Mouse (Mus musculus): Measurements from ENCODE around the gene Coq5. TPM values are rescaled to one million over a fixed set of nuclear protein-coding genes. Genes with fewer than 3 reads are reported as not detected.
"Not testable (repeated sequence)": the region's sequence is repeated elsewhere in the genome, so short reads cannot be mapped to it uniquely, and the experiment has no call there.

The Coq5 gene
- total RNA-seq, 2 experiments from 2014 or later, result 143 to 157 TPM

DNA sequence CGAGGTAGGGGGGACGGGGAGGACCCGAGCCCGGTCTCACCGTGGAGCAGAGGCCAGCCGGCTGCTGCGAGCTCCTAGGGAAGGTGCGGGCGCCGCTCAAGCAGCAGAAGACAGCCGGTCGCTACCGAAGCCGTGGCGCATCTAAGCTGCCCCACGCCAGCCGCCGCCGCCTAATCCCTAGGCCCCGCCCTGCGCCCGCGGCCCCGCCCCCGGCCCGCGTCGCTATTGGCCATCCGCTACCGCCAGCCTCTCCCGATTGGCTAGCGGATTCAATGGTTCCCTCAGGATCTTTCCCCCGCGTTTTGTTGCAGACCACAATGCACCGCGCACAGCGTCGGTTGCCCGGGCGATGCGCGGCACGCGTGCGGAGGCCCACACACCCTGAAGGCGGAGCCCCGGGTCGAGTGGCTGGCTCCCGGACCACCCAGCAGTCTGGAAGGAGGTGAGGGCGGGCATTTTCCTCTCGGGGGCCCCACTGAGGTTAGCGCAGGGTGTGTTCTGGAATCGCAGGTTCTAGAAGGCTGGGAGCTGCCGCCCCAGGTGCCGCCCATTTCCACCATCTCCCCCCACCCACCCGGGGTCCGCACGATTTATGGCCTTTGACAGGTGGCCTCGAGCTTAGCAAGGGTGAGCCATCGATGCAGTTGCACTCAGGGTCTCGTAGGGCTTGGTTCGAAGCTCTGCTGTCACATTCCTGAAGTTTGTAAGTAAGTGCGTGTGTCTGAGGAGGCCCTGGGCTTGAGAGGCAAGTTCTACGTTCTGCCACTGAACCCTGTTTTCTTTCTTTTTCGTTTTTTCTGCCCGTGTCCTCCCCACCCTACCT is 21.5 kb downstream of the Coq5 start, which contains the start of gene Dynll1:
TSS of gene Dynll1 (minus strand) at position 208 of the 823 bp plus-strand sequence.
- DNase-seq, result peak; percentile 100
- intact Hi-C loops (cut with DNase I), result loop anchor here (2.0 kb wide), 3 partner anchors 20 to 40 kb away; partner anchors contain the start of genes Gatc, Srsf9 and Triap1

DNA sequence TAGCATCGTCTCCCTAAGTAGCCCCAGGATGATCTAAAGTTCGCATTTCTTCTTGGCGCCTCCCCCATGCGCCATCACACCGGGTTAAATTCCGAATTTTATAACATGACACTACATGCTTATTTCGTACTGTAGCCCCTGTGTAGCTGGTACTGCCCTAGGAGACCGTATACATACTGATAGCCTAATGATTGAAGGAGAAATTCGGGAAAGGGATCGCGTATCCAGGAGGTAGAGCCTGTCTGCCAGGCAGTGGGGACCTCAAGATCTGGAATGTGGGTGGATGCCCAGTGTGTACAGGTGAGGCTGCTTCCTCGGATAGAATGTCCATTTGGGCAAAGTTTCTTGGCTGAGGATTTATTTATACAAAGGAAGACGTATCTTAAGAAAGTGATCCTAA is 22.1 kb downstream of the Coq5 start:
- intact Hi-C loops (cut with DNase I), result loop anchor here (2.0 kb wide), 4 partner anchors 21 to 45 kb away; partner anchors contain the start of genes Gatc, Srsf9 and Triap1
- DNase-seq, result no peak

DNA sequence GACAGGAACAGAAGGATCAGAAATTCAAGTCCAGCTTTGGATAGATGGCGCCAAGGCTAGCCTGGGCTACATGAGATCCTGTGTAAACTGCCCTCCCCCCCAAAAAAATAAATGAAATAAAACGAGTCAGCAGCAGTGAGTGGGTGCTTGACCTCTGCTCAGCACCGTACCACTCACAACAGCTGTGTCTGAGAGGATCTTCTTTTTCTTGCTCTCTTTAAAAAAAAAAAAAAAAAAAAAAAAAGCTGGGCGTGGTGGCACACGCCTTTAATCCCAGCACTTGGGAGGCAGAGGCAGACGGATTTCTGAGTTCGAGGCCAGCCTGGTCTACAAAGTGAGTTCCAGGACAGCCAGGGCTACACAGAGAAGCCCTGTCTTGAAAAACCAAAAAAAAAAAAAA is 22.7 kb downstream of the Coq5 start:
- intact Hi-C loops (cut with DNase I), result loop anchor here (2.0 kb wide), 1 partner anchor 45 kb away; no protein-coding TSS in a partner anchor
- not testable (repeated sequence) for DNase-seq

DNA sequence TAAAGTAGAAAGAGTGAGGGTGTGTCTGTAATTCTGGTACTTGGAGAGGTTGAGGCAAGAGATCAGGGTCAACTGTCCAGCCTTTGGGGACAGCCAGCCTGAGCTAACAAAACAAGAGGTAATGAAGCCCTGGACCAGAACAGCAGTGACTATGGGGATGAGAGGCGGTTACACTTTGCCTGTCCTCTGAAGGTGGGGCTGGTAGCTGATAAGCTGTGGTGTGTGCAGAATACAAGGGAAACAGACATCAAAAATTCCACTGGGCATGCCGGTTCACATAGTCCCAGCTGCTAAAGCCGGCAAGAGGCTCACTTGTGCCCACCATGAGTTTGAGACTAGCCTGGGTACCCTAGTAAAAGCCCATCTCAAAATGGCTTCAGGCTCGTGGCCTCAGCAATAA is 32.9 kb downstream of the Coq5 start:
- intact Hi-C loops (cut with DNase I), result no loop called here
- DNase-seq, result no peak

DNA sequence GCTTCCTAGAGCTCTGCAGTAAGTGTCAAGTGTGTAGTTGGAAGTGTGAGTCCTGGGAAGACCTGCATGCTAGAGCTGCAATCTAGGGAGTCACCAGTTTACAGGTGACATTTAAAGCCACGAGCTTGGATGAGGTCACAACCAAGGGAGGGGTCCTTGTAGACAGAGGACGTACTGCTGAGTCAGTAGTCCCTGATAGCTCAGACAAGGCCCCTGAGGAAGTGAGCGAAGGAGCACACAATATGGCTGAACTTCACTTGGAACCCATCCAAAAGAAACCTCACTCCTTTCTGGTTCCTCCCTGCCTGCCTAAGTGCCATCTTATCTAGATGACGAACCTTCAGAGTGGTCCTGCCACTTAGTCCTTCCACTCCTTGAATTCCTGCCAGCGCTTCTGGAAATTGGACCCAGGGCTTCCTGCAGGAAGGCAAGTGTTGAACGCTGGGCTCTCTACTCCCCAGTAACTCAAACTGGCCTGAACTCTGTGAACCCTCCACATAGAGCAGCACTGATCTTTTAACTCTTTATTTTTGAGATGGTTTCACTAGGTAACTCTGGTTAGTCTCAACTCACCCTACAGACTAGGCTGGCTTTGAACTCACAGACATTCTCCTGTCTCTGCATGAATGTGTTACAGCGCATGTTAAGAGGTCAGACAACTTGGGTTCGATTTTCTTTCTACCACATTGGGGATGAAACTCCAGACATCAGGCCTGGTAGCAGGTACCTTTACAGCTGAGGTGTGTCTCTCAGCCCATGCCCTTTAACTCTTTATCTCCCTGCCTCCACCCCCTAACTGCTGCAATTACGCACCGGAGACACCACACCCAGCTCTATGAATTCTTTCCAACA is 33.6 kb downstream of the Coq5 start:
- no peak for DNase-seq
- intact Hi-C loops (cut with DNase I), result no loop called here

DNA sequence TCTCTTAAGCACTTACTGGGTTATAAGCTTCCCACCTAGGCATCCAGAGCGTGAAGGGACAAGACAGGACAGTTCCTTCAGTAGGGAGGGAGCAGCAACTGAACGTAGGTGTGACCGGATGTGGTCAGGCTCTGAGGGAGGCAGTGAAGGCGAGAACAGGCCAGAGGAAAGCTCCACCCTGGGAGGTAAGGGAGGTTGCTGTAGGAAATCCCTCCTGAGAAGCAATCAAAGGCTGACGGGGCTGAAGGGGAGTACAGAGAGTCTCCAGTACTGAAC is 34.1 kb downstream of the Coq5 start:
- DNase-seq, result no peak
- intact Hi-C loops (cut with DNase I), result no loop called here

DNA sequence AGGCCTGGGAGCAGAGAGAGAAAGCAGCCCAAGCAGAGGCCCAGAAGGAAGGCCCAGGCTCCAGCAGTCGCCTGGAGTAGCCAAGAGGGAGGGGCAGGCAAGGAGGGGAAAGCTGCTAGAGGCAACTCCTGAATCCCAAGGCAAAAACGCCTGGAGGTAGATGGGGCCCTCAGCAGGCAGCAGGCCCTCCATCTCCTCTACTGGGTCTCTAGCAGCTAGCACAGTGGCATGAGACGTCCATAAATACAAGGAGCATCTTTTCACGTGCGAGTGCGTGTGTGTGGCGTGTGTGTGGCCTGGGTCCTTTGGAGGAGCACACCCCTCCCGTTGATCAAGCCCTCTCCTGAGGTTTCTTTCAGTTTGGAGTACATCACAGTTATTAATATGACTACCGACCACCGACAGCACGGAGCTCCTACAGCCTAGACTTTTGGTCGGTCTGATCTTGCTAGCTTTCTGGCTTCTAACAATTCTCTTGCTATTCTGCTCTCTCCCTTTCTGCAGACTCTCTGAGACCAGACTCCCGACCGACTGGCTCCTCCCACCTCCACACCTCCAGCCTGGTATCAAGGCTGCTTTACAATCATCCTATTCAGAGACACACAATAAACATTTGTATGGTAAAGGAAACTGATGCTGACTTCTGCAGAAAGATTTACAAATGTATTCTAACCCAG is 37.6 kb downstream of the Coq5 start:
- intact Hi-C loops (cut with DNase I), result no loop called here
- no peak for DNase-seq

DNA sequence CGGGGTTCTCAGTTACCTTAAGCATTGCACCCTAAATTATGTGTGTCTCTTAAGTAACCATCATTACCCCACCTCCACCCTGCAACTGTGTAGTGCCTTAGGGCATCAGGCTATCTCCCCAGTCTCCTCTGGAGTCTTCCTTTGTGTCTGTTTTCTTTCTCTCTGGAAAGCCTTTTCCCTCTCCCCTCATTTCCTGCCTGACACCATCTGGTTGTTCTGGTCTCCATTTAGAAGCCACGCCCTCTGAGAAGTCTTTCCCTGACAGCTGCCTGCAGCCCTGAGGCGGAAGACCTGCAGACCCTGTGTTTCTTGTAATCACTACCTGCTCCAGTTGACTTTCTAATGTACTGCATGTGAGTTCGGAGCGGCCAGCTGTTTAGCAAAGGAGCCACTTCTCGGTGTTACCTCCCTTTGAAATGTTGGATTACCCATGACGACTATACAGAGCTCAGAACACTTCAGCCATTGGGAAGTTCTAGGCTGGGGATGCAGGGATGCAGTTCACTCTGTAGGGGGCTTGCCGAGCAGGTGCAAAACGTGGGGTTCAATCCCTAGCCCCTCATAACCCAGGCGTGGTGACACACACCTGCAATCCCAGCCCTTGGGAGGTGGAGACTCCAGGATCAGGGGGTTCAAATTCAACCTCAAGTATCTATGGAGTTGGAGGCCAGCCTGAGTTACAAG is 38.3 kb downstream of the Coq5 start:
- intact Hi-C loops (cut with DNase I), result no loop called here
- DNase-seq, result peak in 1 of 2 experiments; percentile 25

DNA sequence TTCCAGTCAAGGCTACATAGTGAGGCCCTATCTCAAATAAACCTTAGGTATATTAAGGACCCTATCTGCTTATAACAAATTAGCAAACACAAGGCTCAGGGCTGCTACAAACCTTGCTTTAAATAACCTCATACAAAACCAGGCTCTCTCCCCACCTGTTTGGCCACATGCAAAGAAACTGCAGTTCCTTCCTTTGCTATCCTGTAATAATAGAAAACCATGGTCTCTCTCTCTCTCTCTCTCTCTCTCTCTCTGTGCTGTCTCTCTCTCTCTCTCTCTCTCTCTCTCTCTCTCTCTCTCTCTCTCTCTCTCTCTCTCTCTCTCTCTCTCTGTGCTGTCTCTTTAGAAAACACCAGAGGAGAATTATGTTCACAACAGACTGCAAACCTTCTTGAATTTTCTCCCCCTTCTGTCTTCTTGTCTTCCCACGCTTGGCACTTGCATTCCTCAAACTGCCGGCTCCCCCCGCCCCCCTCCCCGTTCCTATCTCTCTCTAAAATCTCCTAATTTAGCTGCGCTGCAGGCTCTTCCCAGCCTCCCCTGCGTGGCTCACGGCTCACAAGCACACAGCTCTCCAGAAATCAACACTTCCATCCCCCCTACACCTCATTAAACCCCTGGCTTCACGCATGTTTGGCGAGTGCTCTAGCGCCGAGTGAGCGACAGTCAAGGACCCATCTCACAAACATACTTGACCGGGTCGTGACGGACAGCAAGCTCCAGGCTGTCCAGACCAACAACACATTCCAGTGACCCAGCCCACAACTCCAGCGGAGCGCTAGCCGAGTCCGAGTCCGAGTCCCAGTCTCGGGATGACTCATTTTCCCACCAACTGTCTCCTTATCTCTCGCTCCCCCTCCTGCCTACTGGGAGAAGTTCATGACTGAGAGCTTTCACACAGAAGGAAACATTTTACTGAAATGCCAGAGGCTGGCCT is 39.8 kb downstream of the Coq5 start:
- intact Hi-C loops (cut with DNase I), result no loop called here
- peak; percentile 68 to 72 for DNase-seq

DNA sequence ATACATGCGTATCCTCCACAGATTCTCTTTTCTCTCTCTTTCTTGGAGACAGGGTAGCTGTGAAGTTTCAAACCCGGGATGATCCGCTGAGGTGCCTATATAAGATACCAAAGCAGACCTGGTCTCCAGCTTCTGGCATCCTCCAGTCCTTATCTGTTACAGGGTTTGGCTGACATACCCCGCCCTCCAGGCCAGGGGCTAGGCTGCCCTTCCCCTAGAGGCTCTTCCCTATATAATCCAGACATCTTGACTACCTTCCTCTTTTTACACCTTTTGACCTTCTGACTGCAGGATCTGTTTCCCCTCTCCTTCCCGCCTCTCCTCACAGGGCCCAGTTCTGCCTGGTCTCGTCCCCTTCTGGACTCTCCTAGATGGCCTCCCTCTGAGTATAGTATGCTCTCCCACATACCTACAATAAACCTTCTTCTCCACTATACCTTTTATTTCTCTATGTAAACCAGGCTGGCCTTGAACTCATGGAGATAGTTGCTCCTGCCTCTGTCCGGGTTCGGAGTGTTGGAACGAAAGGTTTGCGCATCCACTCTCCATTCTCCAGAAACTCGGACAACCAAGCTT is 46.9 kb downstream of the Coq5 start:
- DNase-seq, result no peak
- intact Hi-C loops (cut with DNase I), result loop anchor here (2.0 kb wide), 1 partner anchor 26 kb away; the partner anchor contains the start of gene Dynll1

DNA sequence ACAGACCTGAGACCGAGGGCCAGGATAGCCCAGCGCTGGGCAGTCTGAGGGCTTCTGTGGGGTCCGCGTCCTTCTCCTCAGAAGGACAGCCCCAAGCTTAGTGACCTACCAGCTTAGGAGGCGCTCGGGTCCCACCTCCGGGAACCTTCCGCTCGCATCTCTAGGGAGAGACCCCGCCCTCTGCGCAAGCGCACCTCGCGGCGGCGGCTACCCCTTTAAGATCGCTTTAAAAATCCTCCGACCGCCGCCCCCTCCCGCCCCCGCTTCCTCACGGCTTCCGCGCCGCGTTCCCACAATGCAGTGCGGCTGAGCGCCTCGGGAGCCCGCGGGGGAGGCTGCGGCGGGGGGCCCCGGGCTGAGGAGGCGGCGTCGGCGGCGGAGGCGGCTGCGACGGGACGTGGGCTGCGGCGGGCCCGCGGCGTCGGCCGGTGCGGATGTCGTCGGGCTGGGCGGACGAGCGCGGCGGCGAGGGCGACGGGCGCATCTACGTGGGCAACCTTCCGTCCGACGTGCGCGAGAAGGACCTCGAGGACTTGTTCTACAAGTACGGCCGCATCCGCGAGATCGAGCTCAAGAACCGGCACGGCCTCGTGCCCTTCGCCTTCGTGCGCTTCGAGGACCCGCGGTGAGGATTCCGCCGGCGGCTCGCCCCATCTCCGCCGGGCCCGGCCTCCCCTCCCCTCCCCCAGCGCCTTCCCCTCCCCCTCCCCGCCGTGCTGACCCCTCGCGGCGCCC is 47.6 kb downstream of the Coq5 start, which contains the start of gene Srsf9:
TSS of gene Srsf9 (plus strand) at position 303 of the 735 bp plus-strand sequence.
- DNase-seq, result peak; percentile 98 to 99
- intact Hi-C loops (cut with DNase I), result loop anchor here (2.0 kb wide), 1 partner anchor 26 kb away; the partner anchor contains the start of gene Dynll1

DNA sequence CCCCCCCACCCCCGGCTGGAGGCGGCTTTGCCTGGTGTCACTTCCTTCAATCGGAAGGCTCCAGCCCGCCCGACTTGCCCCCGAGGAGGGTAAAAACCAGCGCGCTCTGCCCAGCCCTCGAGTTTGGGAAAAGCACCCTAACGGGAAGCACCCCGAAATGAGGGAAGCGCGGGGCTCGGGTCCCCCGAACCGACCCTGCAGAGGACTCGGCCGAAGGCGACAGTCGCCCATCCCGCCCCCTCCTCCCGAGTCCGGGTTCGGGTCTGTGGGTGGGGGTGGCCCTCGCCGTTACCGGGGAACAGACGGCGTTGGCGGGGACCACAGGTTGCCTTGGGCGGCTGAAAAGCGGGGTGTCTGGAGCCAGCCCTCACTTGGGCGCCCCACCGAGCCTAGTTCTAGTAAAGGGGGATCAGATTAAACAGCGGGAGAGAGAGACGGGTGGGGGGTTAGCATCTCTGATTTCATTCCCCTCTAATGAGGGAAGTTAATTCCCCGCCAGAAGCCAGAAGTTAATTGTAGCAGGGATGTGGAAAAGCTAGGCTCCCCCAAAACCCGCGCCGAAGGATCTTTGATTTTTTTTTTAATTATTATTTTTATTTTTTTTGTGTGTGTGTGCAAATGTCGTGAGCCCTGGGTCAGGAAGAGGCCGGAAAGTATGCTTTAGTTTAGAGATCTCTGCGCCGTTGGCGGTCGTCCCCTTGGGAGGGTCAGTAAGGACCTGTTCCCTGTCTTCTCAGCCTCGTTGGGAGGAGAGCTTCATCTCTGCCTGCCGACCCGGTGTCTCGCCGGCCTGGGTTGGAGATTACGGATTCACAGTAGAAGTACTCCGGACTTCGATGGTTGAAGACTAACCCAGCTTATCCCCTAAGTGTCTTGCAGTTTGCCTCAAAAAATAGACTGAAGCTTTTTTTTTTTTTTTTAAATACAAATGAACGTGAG is 48.4 kb downstream of the Coq5 start:
- DNase-seq, result peak in 1 of 2 experiments; percentile 36
- intact Hi-C loops (cut with DNase I), result loop anchor here (2.0 kb wide), 1 partner anchor 27 kb away; the partner anchor contains the start of gene Dynll1

DNA sequence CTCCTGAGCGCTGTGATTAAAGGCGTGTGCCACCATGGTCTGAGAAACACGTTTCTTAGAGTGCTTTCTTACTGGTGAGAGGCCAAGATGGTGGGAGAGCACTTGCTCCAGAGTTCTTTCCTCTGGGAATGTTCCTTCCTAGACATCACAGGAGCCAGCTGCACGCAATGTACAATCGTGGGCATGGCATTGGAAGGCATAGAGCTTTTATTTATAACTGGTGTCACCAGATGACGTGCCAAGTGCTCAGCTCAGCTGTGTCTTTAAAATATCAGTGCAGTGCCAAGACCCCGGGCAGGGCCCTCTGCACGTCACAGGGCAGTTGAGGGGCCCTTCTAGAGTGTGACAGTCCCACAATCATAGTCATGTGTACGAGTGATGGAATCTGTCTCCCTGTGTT is 51.5 kb downstream of the Coq5 start:
- no peak for DNase-seq

DNA sequence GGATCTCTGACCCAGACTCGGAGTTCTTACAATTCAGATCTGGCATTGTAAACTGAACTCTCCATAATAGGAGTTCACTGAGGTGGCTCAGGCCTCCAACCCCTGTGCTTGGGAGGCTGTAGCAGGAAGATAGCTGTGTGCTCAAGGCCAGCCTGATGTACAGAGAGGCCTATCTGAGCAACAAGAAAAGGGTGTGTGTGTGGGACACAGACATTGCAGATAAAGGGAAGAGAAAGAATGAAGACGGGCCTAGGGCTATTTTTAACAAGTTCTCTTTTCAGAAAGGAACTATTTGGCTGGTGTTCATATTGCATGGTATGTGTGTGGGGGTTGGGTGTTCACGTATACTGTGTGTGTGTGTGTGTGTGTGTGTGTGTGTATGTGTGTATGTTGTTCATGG is 54.2 kb downstream of the Coq5 start:
- intact Hi-C loops (cut with DNase I), result no loop called here
- DNase-seq, result no peak

More for the DNA sequence above, 51.5 kb downstream of the Coq5 start:
- intact Hi-C loops (cut with DNase I), result no loop called here

DNA sequence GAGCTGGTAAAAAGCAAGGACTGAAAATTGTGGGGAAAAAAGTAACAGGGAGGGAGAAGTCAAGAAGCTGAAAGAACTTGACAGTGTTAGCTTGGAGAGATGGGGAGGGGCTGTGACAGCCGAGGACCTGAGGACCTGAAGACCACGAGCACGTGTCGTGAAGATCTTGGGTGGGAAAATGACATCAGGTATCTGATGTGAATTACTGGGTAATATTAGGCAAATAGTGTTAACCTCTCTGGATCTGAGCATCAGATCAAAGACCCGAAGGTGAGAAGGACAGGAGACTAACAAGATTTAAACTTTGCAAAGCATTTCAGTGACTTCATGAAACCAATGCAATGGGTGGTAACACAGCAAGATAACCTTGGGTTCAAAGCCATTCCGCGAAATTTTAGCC is 60.5 kb downstream of the Coq5 start:
- no peak for DNase-seq

DNA sequence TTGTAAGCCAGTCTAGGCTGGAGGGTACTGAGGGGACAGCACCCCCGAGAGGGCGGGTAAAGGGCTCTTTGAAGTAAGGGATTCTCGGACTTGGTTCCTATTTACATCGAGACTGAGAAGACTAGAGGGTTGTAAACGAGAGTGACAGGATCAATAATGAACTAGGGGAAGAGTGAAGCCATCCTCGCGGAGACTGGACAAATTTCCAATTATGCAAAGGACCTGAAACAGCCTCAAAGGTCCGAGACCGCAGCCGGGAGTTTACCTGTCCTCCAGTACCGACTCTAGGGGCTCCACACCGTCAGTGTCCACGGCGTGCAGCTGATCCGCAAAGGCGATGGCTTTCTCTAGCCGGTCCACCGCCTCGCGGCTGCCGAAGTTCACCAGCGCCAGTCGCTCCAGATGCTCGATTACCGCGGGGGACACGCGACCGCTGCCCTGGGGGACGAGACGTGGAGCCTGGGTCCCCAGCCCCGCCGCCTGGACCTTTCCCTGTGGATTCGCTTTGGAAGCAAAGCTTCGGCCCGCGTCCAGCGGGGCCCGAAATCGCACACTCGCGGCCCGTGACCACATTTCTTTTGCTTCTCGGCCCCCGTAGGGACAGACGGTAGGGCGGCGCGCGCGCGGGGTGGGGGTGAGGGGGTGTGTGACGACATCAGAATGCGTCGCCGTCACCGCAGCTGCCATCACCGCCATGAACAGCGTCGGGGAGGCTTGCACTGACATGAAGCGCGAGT is 61.3 kb downstream of the Coq5 start, which contains the start of the genes Gatc and Triap1:
TSS of gene Gatc (minus strand) at position 602 of the 737 bp plus-strand sequence.
TSS of gene Triap1 (plus strand) at position 649 of the 737 bp plus-strand sequence.
- DNase-seq, result peak; percentile 90 to 91
- intact Hi-C loops (cut with DNase I), result loop anchor here (2.0 to 10.0 kb wide), 2 partner anchors 40 to 216 kb away; partner anchors contain the start of gene Dynll1

More for the DNA sequence above, 60.5 kb downstream of the Coq5 start:
- intact Hi-C loops (cut with DNase I), result loop anchor here (2.0 to 10.0 kb wide), 2 partner anchors 39 to 215 kb away; partner anchors contain the start of gene Dynll1

Measured in heart, postnatal 14 days (tissue).